Mouse (Mus musculus): ENCODE data around the gene Gm38100.

DNA sequence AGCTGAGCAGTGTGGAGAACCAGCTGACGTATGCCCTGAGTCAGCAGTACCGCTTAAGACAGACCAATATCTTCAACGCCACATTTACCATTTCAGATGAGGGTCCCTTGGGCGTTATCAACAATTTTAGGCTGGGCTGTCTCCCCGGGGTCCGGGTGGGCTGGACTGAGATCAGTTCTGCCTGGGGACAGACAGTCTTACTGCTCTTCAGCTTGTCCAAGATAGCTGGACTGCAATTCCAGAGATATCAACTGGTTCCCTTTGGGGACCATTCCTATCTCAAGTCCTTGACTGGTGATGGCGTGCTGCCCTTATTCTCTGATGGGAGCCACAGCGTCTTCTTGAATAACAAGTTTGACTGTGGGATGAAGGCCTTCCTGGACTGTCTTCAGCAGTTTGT lies 962 bp downstream of the Gm38100 start:
- no peak for TF ChIP-seq CTCF (IDR thresholded peaks at IDR 0.05; ENCODE audit: low read depth)
- TF ChIP-seq EP300 (IDR thresholded peaks at IDR 0.05; ENCODE audit: low read depth): no peak

Measured in liver, postnatal 0 days (tissue).